Mouse (Mus musculus) liver, embryonic 15.5 days (tissue): ENCODE results near the gene Med6. TPM values are rescaled to one million over a fixed set of nuclear protein-coding genes. Genes with fewer than 3 reads are reported as not detected.

Source experiments
- ATAC-seq: fragments of 200-750 bp; cut with Nextera tagmentation; 2 replicates; pipeline ENCODE4 v1.8.0; 2017; ENCODE audit warnings: moderate number of reproducible peaks, mild to moderate bottlenecking, moderate library complexity; ENCODE audit not compliant: insufficient read depth
- H3K27ac ChIP-seq: fragments of 300-500 bp; sonication (generic); replicated peaks from 2 replicates; pipeline ENCODE4 v1.5.1; 2015; ENCODE audit warnings: mild to moderate bottlenecking, inconsistent platforms
- H3K27me3 ChIP-seq: fragments of 300-500 bp; sonication (generic); 2 replicates; pipeline ENCODE4 v1.6.1; 2015; ENCODE audit warnings: mild to moderate bottlenecking, inconsistent platforms
- H3K36me3 ChIP-seq: fragments of 300-500 bp; sonication (generic); replicated peaks from 2 replicates; pipeline ENCODE4 v1.6.1; 2015; ENCODE audit warnings: moderate library complexity, mild to moderate bottlenecking, inconsistent platforms
- H3K4me1 ChIP-seq: fragments of 300-500 bp; sonication (generic); replicated peaks from 2 replicates; pipeline ENCODE4 v1.6.1; 2015; ENCODE audit warnings: inconsistent platforms
- H3K4me2 ChIP-seq: fragments of 300-500 bp; sonication (generic); 2 replicates; pipeline ENCODE4 v1.6.1; 2015; ENCODE audit warnings: moderate library complexity, mild to moderate bottlenecking, inconsistent platforms
- H3K4me3 ChIP-seq: fragments of 300-500 bp; sonication (generic); replicated peaks from 2 replicates; pipeline ENCODE4 v1.5.1; 2015; ENCODE audit warnings: mild to moderate bottlenecking, inconsistent platforms
- H3K9ac ChIP-seq: fragments of 300-500 bp; sonication (generic); 2 replicates; pipeline ENCODE4 v1.6.1; 2015; ENCODE audit warnings: moderate library complexity, mild to moderate bottlenecking, inconsistent platforms
- H3K9me3 ChIP-seq: fragments of 300-500 bp; sonication (generic); replicated peaks from 2 replicates; pipeline ENCODE4 v1.6.1; 2016; ENCODE audit warnings: inconsistent platforms
- WGBS: fragments of 180-500 bp; shearing (Covaris S2); methylation state at CpG from one replicate; pipeline ENCODE4 v1.1.7; 2015; ENCODE audit warnings: mixed read lengths; ENCODE audit not compliant: insufficient replicate concordance; 5-methylcytosine and 5-hydroxymethylcytosine counted together
- polyA plus RNA-seq: library from polyadenylated mRNA; unstranded; fragments of >200 nt; fragmentation: Nextera tagmentation; extraction: Ambion mirVana; gene quantifications from 2 replicates; pipeline ENCODE4 v1.2.1, GENCODE M21; 2015

Gene Med6
- polyA plus RNA-seq, 1 experiment from 2014 or later: 33.2 TPM

- no peak overlapping the region for H3K4me3 ChIP-seq
- ATAC-seq: no peak
- no peak overlapping the region for H3K4me2 ChIP-seq
- 49% methylated on average over 4 of the region's 4 CpGs for WGBS
- no peak overlapping the region for H3K27ac ChIP-seq
- no peak overlapping the region for H3K9ac ChIP-seq
- H3K36me3 ChIP-seq: no peaks in the 10 kb centered on the region
- H3K4me1 ChIP-seq: no peaks in the 10 kb centered on the region
- H3K27me3 ChIP-seq: peaks cover 21% of the 10 kb centered on the region
- no peaks in the 10 kb centered on the region for H3K9me3 ChIP-seq
These were observed 28.6 kb upstream of the Med6 start for GRCm38 (mm10) chr12:81623377-81623776.

- Histone ChIP-seq H3K27ac (no peak overlapping the region), H3K36me3 (no peaks in the 10 kb centered on the region), H3K4me2 (no peak overlapping the region), H3K9me3 (no peaks in the 10 kb centered on the region), H3K4me3 (no peak overlapping the region), H3K4me1 (no peaks in the 10 kb centered on the region), H3K9ac (no peak overlapping the region), H3K27me3 (peaks cover 5% of the 10 kb centered on the region; the same call in 1 of the 2 replicates)
- WGBS: 12% methylated on average over 5 of the region's 5 CpGs
- no peak for ATAC-seq
These were observed 24.5 kb upstream of the Med6 start for GRCm38 (mm10) chr12:81619302-81619701.

DNA sequence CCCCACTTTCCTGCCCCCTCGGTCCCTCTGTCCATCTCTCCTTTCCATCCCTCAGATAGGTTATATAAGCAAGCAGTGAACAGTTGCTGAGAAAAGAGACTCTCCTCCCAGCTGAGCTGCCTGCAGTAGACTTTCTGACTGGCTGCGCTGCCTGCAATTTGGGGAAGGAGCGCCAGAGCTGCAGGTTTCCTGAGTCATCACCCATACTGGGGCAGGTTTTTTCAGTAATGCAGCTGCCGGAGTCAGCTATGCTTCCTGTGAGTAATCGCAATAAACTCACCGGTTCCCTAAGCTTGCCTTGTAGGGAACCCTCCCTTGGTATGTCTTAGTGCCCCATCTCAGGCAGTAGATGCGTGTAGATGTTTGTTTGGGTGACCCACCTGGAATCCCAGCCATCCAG lies 22.2 kb upstream of the Med6 start:
- ATAC-seq: no peak
- Histone ChIP-seq H3K36me3 (no peaks in the 10 kb centered on the region), H3K27me3 (no peaks in the 10 kb centered on the region), H3K9ac (no peak overlapping the region), H3K27ac (no peak overlapping the region), H3K4me2 (no peak overlapping the region), H3K9me3 (no peaks in the 10 kb centered on the region), H3K4me3 (no peak overlapping the region), H3K4me1 (no peaks in the 10 kb centered on the region)
- 32% methylated on average over 7 of the region's 7 CpGs for WGBS

GRCm38 (mm10) chr12:81615807-81616206 lies 21.0 kb upstream of the Med6 start:
- Histone ChIP-seq H3K27ac (no peak overlapping the region), H3K4me1 (no peaks in the 10 kb centered on the region), H3K36me3 (no peaks in the 10 kb centered on the region), H3K9ac (no peak overlapping the region), H3K9me3 (no peaks in the 10 kb centered on the region), H3K27me3 (0 out of 2 replicates have a peak, but pooled peaks cover 6% of the 10 kb centered on the region), H3K4me2 (no peak overlapping the region), H3K4me3 (no peak overlapping the region)
- 64% methylated on average over 6 of the region's 6 CpGs for WGBS
- no peak for ATAC-seq

- Histone ChIP-seq H3K9me3 (no peaks in the 10 kb centered on the region), H3K36me3 (no peaks in the 10 kb centered on the region), H3K4me3 (no peak overlapping the region), H3K27me3 (peaks cover 12% of the 10 kb centered on the region; the same call in 1 of the 2 replicates), H3K4me1 (no peaks in the 10 kb centered on the region), H3K9ac (no peak overlapping the region), H3K27ac (no peak overlapping the region), H3K4me2 (no peak overlapping the region)
- ATAC-seq: no peak
These were observed 14.6 kb upstream of the Med6 start for GRCm38 (mm10) chr12:81609445-81609844.

- Histone ChIP-seq H3K4me2 (no peak overlapping the region), H3K27me3 (peaks cover 27% of the 10 kb centered on the region), H3K4me1 (no peaks in the 10 kb centered on the region), H3K27ac (no peak overlapping the region), H3K4me3 (no peak overlapping the region), H3K9ac (no peak overlapping the region), H3K36me3 (no peaks in the 10 kb centered on the region), H3K9me3 (no peaks in the 10 kb centered on the region)
- WGBS: 47% methylated on average over 5 of the region's 5 CpGs
- no peak for ATAC-seq
These were observed 10.4 kb upstream of the Med6 start for GRCm38 (mm10) chr12:81604995-81605784.

DNA sequence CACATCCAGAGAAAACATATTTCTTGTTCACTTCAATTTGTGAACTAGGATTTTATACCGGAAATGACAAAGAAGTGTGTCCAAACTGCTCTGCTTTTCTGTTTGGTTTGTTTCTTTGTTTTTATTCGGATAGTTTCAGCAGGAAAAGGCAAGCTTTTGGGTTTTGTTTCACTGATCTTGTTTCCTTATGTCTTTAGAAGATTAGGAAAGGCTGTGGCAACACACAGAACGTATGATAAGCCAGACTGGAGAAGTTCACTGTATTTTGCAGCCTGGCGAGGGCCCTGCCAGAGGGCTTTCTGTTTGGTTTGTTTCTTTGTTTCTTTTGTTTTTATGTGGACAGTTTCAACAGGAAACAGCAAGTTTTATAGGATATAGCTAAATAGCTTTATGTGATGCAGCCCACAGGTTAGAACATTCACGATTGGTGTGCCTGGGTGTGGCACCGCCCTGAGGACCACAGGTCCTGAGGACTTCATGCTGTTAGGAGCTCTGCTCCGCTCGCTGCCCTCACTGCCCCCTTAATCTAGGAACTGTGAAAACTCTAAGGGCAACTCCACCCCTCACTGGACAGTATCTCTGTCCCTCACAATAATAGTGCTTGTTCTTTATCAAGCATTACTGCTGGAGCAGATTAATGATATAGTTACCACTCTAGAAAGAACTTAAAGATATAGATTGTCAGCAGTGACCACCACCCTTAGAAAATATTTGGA lies 1.9 kb upstream of the Med6 start:
- Histone ChIP-seq H3K27me3 (peaks cover 13% of the 10 kb centered on the region; the same call in 1 of the 2 replicates), H3K36me3 (no peaks in the 10 kb centered on the region), H3K27ac (peak overlapping the region; percentile 85), H3K9ac (peak overlapping the region; percentile 15; the same call in 1 of the 2 replicates), H3K4me2 (peak overlapping the region; percentile 48), H3K4me1 (peaks cover 24% of the 10 kb centered on the region), H3K9me3 (no peaks in the 10 kb centered on the region), H3K4me3 (no peak overlapping the region)
- ATAC-seq: peak; percentile 32
- WGBS: 22% methylated on average over 8 of the region's 8 CpGs

DNA sequence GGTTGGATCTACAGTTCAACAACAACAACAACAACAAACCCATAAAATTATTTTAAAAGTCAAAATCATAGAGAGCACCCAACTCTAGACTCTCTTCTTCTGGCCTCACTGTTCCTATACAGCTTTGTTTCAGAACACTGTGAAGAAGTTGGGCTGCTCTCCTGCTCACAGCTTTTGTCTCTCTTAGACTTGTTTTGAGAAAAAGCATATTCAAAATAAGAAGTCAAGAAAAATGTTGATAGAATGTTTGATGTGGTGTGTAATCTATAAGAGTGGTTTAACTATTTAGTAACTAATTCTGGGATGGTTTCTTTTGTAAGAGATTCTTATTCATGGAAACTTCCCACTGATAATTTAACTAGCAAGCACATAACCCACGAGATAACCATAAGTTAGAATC lies 26.4 kb downstream of the Med6 start, which contains the start of gene Adam21:
Gene Adam21 (minus strand): TSS at position 101 of the 400 bp plus-strand sequence.
- no peak within 1 kb of the TSS for H3K9ac ChIP-seq
- no peaks in the 10 kb centered on the region for H3K27me3 ChIP-seq
- 61% methylated on average over 1 of the region's 1 CpGs for WGBS
- ATAC-seq: no peak
- H3K27ac ChIP-seq: no peak within 1 kb of the TSS
- H3K4me1 ChIP-seq: peaks cover 9% of the 10 kb centered on the region; the same call in 1 of the 2 replicates
- no peaks in the 10 kb centered on the region for H3K9me3 ChIP-seq
- H3K36me3 ChIP-seq: peaks cover 19% of the 10 kb centered on the region
- H3K4me3 ChIP-seq: no peak within 1 kb of the TSS
- H3K4me2 ChIP-seq: no peak within 1 kb of the TSS

DNA sequence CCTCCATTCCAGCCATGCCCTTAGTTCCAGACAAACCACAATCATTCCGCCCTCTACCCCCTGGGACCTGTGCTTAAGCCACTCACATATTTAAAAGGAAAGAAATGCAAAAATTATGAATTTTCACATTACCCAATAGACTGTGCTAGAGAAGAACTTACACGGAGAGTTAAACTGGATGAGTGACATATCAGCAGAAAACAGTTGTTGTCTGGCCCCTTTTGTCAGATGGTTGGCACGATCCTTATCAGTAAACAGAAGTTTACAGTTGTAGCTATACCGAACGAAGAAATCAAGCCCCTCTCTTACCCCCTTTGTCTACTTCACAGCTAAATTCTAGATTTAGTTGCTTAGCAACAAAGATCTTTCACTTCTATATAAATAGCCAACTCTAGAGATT lies 26.9 kb downstream of the Med6 start:
- H3K4me2 ChIP-seq: no peak overlapping the region
- H3K27ac ChIP-seq: no peak overlapping the region
- H3K9ac ChIP-seq: no peak overlapping the region
- H3K9me3 ChIP-seq: no peaks in the 10 kb centered on the region
- H3K4me3 ChIP-seq: no peak overlapping the region
- H3K36me3 ChIP-seq: peaks cover 15% of the 10 kb centered on the region
- peaks cover 9% of the 10 kb centered on the region; the same call in 1 of the 2 replicates for H3K4me1 ChIP-seq
- no peak for ATAC-seq
- H3K27me3 ChIP-seq: no peaks in the 10 kb centered on the region
- 30% methylated on average over 5 of the region's 5 CpGs for WGBS

GRCm38 (mm10) chr12:81564173-81564572 lies 30.6 kb downstream of the Med6 start:
- Histone ChIP-seq H3K9me3 (no peaks in the 10 kb centered on the region), H3K4me1 (peaks cover 9% of the 10 kb centered on the region; the same call in 1 of the 2 replicates), H3K4me2 (no peak overlapping the region), H3K4me3 (no peak overlapping the region), H3K36me3 (no peaks in the 10 kb centered on the region), H3K27ac (no peak overlapping the region), H3K27me3 (no peaks in the 10 kb centered on the region), H3K9ac (no peak overlapping the region)
- ATAC-seq: no peak
- 77% methylated on average over 3 of the region's 3 CpGs for WGBS

DNA sequence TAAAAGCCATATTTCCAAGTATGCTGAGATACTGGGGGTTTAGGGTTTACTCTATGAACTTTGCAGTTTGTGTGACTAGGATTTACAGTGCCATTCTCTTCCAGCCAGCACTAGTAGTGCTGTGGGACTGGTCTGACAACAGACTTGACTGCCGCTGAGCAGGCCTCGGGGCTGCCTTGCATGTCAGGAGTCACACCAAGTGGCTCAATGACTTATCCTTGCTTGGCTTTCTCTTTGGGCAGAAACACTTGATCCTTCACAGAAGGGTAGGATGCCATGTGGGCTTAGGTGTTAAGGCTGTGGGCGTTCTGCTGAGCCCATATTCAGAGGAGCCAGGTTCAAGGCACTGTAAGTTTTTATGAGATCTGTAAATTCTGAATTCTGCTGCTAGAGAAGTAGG lies 45.5 kb downstream of the Med6 start:
- Histone ChIP-seq H3K4me1 (no peaks in the 10 kb centered on the region), H3K9ac (no peak overlapping the region), H3K27ac (no peak overlapping the region), H3K36me3 (no peaks in the 10 kb centered on the region), H3K9me3 (no peaks in the 10 kb centered on the region), H3K27me3 (no peaks in the 10 kb centered on the region), H3K4me2 (no peak overlapping the region), H3K4me3 (no peak overlapping the region)
- WGBS: 61% methylated on average over 3 of the region's 3 CpGs
- no peak for ATAC-seq
